Mouse (Mus musculus) heart, adult 2 months (tissue): ENCODE measurements around the gene Ntrk2. TPM values are rescaled to one million over a fixed set of nuclear protein-coding genes. Genes with fewer than 3 reads are reported as not detected.

Experiments
- DNase-seq, 2 experiments: peaks; one replicate each; pipeline ENCODE4 v3.0.0; 2021
- H3K27ac ChIP-seq: fragments of 200-600 bp; 2 replicates; pipeline ENCODE4 v1.8.1; 2022
- H3K27me3 ChIP-seq: fragments of 200-500 bp; 2 replicates; pipeline ENCODE4 v1.6.1; 2012; ENCODE audit warnings: mild to moderate bottlenecking, low read length, inconsistent platforms, mixed read lengths; ENCODE audit not compliant: control insufficient read depth, insufficient read depth
- H3K36me3 ChIP-seq: fragments of 200-500 bp; 2 replicates; pipeline ENCODE4 v1.6.1; 2012; ENCODE audit warnings: low read length, inconsistent platforms; ENCODE audit not compliant: control insufficient read depth, insufficient read depth
- H3K4me1 ChIP-seq: fragments of 200-500 bp; 2 replicates; pipeline ENCODE4 v1.6.1; 2011; ENCODE audit warnings: low read length; ENCODE audit not compliant: control insufficient read depth, insufficient read depth
- H3K4me3 ChIP-seq: fragments of 200-600 bp; 2 replicates; pipeline ENCODE4 v1.8.1; 2022
- H3K79me2 ChIP-seq: fragments of 200-500 bp; replicated peaks from 2 replicates; pipeline ENCODE4 v1.6.1; 2012; ENCODE audit warnings: mild to moderate bottlenecking, inconsistent platforms, low read length, moderate library complexity, mixed read lengths; ENCODE audit not compliant: control insufficient read depth, insufficient read depth
- H3K9ac ChIP-seq: fragments of 200-500 bp; 2 replicates; pipeline ENCODE4 v1.6.1; 2012; ENCODE audit warnings: low read depth, mild to moderate bottlenecking, control low read depth, inconsistent platforms, low read length, mixed read lengths
- CTCF ChIP-seq: fragments of 200-600 bp; IDR thresholded peaks from 2 replicates; pipeline ENCODE4 v1.8.1; 2022; ENCODE audit warnings: antibody characterized with exemption, mild to moderate bottlenecking, moderate library complexity
- EP300 ChIP-seq: fragments of 200-500 bp; IDR thresholded peaks from 2 replicates; pipeline ENCODE4 v1.6.1; 2011; ENCODE audit warnings: low read depth, low read length, control low read depth; ENCODE audit not compliant: insufficient read depth
- POLR2A ChIP-seq: fragments of 200-500 bp; IDR thresholded peaks from 2 replicates; pipeline ENCODE4 v1.6.1; 2011; ENCODE audit warnings: mild to moderate bottlenecking, low read depth, low read length, control low read depth; ENCODE audit not compliant: insufficient read depth
- WGBS: fragments of 180-500 bp; shearing (Covaris S2); methylation state at CpG from one replicate; pipeline ENCODE4 v1.1.7; 2018; 5-methylcytosine and 5-hydroxymethylcytosine counted together
- intact Hi-C: fragments of 180-260 bp; cut with DNase I; formaldehyde crosslinking; loops from one replicate; pipeline ENCODE4 v1.15.1; 2025
- polyA plus RNA-seq: library from polyadenylated mRNA; depleted of rRNA; stranded (reverse); fragments of >200 nt; gene quantifications from 2 replicates; pipeline ENCODE4 v1.2.3, GENCODE M21; 2012
- total RNA-seq, 2 experiments: library from RNA; stranded (reverse); gene quantifications; 2 replicates each; pipeline ENCODE4 v1.2.3; 2021

The Ntrk2 gene
- total and polyA plus RNA-seq, 3 experiments, result 0.91 to 4.6 (median 1.8) TPM

- Histone ChIP-seq H3K36me3 (no peaks in the 10 kb centered on the region), H3K27me3 (peaks cover 14% of the 10 kb centered on the region), H3K4me1 (no peaks in the 10 kb centered on the region), H3K27ac (no peak overlapping the region), H3K9ac (peak overlapping the region; percentile 30; the same call in 1 of the 2 replicates), H3K4me3 (peak overlapping the region; percentile 33), H3K79me2 (no peaks in the 10 kb centered on the region)
- TF ChIP-seq POLR2A (no peak), CTCF (no peak), EP300 (no peak)
- 2% methylated on average over 50 of the region's 50 CpGs for WGBS
- intact Hi-C loops, result loop anchor here (2.0 to 5.0 kb wide), 3 partner anchors 205 to 589 kb away; no protein-coding TSS in a partner anchor
- peak; percentile 11 to 27 for DNase-seq
Observed at GRCm38 (mm10) chr13:58807629-58808363, 1.4 kb downstream of the Ntrk2 start.

DNA sequence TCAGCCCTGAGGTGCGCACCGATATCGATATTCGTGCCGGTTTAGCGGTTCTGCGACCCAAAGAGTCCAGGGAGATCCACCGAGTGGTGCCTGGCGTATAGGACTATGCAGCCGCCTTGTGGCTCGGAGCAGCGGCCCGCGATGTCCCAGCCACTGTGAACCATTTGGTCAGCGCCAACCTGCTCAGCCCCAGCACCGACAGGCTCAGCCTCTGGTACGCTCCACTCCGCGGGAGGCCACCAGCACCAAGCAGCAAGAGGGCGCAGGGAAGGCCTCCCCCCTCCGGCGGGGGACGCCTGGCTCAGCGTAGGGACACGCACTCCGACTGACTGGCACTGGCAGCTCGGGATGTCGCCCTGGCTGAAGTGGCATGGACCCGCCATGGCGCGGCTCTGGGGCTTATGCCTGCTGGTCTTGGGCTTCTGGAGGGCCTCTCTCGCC, 2.0 kb downstream of the Ntrk2 start:
- no peaks in the 10 kb centered on the region for H3K4me1 ChIP-seq
- no peaks in the 10 kb centered on the region for H3K79me2 ChIP-seq
- H3K4me3 ChIP-seq, result peak overlapping the region; percentile 14; the same call in 1 of the 2 replicates
- intact Hi-C loops, result loop anchor here (5.0 kb wide), 2 partner anchors 204 to 559 kb away; no protein-coding TSS in a partner anchor
- peak; percentile 7 to 28 for DNase-seq
- 1% methylated on average over 32 of the region's 32 CpGs for WGBS
- no peak overlapping the region for H3K27ac ChIP-seq
- no peak overlapping the region for H3K9ac ChIP-seq
- peaks cover 14% of the 10 kb centered on the region for H3K27me3 ChIP-seq
- no peaks in the 10 kb centered on the region for H3K36me3 ChIP-seq
- TF ChIP-seq CTCF, result peak; percentile 9; the same call in 1 of the 2 replicates
- no peak for TF ChIP-seq POLR2A
- no peak for TF ChIP-seq EP300

DNA sequence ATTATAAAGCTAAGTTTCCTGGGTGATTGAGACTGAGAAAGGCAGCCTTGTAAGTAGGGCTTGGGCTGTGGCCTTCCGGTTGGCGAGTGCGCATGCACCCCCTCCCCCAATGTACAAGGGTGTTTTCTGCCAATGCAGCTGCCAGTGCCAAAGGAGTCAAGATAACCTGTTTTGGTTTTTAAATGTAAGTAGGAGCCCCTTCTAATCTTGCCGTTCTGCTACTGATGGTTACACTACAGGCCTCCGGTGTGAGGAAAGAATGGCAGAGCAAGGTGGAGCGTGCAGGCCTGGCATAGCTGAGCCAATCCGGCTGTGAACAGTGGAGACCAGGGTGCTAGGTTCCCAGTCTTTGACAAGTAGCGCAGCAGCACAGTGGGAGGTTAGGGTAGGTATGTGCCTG, 3.6 kb downstream of the Ntrk2 start:
- Histone ChIP-seq H3K79me2 (no peaks in the 10 kb centered on the region), H3K4me1 (no peaks in the 10 kb centered on the region), H3K36me3 (no peaks in the 10 kb centered on the region), H3K27ac (no peak overlapping the region), H3K4me3 (no peak overlapping the region), H3K27me3 (peaks cover 14% of the 10 kb centered on the region), H3K9ac (no peak overlapping the region)
- intact Hi-C loops, result loop anchor here (5.0 kb wide), 2 partner anchors 202 to 557 kb away; no protein-coding TSS in a partner anchor
- TF ChIP-seq EP300 (no peak), CTCF (no peak), POLR2A (no peak)
- WGBS, result 80% methylated on average over 8 of the region's 8 CpGs
- no peak for DNase-seq

DNA sequence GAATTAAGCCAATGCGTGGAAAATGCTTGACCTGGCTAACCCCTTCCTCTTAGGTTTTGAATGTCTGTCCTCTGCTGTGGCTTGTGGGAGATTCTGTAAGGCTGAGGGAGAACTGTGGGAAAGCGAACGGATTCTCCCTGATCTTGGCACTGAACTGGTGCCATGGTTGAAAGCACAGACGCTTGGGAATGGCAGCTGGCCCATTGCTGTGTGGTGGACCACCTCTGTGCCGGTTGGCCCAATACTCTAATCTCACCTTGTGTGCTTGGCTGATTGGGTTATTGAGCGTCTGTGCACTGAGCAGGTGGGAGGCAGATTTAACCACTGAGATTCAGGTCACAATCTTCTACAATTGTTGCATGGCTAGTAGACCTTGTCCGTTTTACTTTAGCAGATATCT, 18.4 kb downstream of the Ntrk2 start:
- Histone ChIP-seq H3K27me3 (no peaks in the 10 kb centered on the region), H3K9ac (no peak overlapping the region), H3K36me3 (no peaks in the 10 kb centered on the region), H3K27ac (no peak overlapping the region), H3K79me2 (no peaks in the 10 kb centered on the region), H3K4me1 (no peaks in the 10 kb centered on the region), H3K4me3 (no peak overlapping the region)
- intact Hi-C loops, result no loop called here
- WGBS, result 79% methylated on average over 7 of the region's 7 CpGs
- DNase-seq, result no peak
- no peak for TF ChIP-seq EP300
- TF ChIP-seq CTCF, result no peak
- TF ChIP-seq POLR2A, result no peak

DNA sequence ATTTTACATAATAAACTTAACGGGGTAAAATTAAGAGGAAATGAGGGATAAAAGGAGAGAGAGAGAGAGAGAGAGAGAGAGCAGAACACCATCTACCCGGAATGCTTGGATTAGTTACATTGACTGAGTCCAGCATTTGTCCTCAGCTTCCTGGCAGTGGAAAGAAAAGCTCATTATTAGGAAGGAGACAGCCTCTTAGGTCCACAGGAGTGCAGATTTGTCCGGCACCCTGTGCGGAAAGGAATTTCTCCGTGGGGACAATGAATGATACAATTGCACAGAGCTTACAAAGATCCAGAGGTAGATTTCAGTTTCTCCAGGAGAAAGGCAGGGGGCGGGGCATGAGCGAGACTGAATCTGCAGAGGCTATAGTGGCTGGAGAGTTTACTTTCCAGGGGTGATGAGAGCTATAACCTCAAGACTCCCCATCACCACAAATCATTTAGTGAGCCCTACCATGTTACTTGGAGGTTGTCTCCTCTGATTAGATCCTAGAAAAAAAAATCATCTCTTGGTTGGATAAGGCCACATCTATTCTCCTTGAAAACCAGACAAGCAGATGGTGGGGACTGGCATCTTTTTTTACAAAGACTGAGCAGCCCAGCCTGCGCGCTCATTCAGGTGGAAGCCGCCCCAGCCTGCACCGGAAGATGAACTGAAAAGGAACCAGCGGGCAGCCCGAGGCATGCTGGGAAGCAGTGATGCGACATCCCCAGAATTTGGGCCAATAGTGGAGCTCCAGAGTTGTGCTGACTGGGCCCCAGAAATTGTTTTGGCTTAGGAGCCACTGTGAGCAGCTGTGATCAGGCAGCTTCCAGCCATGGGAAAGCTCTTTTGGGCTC, 20.2 kb downstream of the Ntrk2 start:
- Histone ChIP-seq H3K9ac (no peak overlapping the region), H3K27me3 (no peaks in the 10 kb centered on the region), H3K27ac (no peak overlapping the region), H3K4me1 (no peaks in the 10 kb centered on the region), H3K4me3 (no peak overlapping the region), H3K79me2 (no peaks in the 10 kb centered on the region), H3K36me3 (no peaks in the 10 kb centered on the region)
- TF ChIP-seq POLR2A (no peak), CTCF (no peak), EP300 (no peak)
- 78% methylated on average over 14 of the region's 14 CpGs for WGBS
- intact Hi-C loops, result no loop called here
- no peak for DNase-seq
